Mouse (Mus musculus): ENCODE results near the gene Tmem199.

Gene Tmem199

DNA sequence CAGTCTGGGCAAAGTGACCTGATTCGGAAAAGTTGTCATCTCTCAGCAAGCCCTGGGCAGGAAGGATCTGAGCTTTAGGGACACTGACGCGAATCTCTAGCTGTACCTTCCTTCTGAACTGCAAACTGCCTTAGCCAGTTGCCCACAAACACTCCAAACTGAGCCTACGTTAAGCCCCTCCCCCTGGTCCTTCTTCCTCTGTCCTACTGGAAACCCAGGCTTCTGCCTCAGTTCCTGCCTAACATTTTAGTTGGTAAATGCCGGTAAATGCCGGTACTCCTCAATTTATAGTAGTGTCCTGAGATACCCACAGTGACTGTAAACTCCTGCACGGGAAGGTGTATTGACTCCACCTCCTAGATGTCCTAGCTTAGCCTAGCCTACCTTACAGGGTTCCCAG is 28.3 kb downstream of the Tmem199 start:
- DNase-seq (ENCODE audit: low read depth, low spot score): no peak

- DNase-seq (ENCODE audit: low read depth, low spot score): no peak
These were observed 36.7 kb downstream of the Tmem199 start for GRCm38 (mm10) chr11:78475289-78475688.

DNA sequence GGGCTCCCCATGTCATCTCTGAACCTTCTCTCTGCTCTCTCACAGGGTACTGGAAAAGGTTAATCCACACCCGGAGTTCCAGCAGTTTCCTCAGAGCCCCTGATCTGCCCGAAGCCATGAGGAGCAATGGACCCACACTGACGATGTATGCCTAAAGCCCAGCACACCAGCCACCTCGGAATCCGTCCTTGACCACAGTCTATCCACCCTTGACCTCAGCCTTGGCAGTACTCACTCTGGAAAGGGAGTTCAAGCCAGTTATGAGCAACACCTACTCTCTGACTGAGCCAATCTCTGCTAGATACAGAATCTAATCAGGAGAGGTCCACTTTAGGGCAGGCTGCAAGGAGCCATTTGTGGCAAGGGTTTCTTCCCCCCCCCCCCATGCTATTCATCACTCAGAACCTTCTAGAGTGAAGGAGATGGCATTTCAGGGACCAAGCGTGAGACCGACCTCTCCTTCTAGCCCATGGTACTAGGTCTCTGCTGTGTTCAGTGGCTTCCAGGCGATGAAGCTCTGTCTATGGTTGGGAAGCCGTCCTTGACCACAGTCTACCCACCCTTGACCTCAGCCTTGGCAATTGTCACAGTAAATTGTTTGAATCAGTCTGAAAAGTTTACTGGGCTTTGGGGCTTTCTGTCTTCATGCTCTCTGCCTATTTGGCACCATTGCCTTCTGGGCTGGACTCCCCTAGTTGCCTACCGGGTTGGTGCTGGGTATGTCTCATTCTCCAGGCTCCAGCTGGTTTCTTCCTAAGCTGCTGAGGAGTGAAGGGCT is 40.5 kb downstream of the Tmem199 start:
- DNase-seq (ENCODE audit: low read depth, low spot score): no peak

DNA sequence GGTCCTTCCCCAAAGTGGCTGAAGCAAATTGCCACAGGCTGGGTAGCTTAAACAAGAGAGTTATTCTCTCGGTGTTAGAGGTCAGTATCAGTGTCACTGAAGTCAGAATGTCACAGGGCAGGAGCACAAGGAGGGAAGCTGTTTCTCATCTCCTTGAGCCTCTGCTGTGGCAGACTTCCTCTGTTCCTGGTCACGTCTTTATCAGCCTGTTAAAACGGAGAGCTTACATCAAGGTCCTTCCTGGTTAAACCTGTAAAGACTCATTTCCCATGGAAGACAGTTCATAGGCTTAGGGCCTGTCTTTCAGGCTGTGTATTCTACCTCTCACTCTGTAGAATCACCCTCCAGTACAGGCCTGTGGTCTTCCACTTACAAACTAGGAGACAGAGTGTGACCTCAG is 44.0 kb downstream of the Tmem199 start:
- no peak for DNase-seq (ENCODE audit: low read depth, low spot score)

DNA sequence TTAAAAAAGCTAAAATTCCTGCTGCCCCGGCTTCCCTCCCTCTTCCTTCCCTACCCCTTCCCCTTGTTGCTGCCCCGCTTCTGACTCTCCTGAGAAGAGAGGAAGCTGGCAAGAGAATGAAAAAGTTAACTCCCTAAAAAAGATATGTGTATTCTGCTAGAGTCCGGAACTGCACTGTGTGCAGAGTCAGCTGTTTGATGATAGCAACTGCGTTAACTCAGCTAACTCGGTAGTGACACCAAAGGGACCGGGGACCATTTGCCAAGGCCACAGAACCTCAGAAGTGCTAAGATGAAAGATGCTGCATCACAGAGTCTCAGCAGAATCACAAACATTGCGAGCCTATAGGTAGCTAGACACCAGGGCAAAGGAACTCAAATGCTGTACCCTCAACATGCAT is 44.5 kb downstream of the Tmem199 start:
- DNase-seq (ENCODE audit: low read depth, low spot score): no peak

DNA sequence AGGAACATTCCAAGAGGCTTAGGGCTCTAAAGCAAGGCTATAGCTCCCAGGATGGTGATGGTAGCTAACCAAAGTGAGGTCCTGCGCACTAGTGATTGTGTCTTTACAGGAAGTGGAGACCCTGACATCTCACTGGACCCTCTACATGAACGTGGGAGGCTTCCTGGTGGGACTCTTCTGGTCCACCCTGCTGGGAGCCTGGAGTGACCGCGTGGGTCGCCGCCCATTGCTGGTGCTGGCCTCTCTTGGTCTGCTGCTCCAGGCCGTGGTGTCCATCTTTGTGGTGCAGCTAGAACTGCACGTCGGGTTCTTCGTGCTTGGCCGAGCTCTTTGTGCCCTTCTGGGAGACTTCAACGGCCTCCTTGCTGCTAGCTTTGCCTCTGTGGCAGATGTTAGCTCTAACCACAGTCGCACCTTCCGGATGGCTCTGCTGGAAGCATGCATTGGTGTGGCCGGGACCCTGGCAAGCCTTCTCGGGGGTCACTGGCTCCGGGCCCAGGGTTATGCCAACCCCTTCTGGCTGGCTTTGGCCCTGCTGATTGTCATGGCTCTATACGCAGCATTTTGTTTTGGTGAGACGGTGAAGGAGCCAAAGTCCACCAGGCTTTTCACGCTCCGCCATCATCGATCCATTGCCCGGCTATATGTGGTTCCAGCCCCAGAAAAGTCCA is 45.6 kb downstream of the Tmem199 start:
- DNase-seq (ENCODE audit: low read depth, low spot score): no peak

- DNase-seq (ENCODE audit: low read depth, low spot score): peak; percentile 32
These were observed 46.3 kb downstream of the Tmem199 start, which contains the start of gene Slc46a1 for GRCm38 (mm10) chr11:78465568-78466180. TSS of gene Slc46a1 (plus strand) at chr11:78465697.

- no peak for DNase-seq (ENCODE audit: low read depth, low spot score)
These were observed 46.9 kb downstream of the Tmem199 start for GRCm38 (mm10) chr11:78465116-78465515.

DNA sequence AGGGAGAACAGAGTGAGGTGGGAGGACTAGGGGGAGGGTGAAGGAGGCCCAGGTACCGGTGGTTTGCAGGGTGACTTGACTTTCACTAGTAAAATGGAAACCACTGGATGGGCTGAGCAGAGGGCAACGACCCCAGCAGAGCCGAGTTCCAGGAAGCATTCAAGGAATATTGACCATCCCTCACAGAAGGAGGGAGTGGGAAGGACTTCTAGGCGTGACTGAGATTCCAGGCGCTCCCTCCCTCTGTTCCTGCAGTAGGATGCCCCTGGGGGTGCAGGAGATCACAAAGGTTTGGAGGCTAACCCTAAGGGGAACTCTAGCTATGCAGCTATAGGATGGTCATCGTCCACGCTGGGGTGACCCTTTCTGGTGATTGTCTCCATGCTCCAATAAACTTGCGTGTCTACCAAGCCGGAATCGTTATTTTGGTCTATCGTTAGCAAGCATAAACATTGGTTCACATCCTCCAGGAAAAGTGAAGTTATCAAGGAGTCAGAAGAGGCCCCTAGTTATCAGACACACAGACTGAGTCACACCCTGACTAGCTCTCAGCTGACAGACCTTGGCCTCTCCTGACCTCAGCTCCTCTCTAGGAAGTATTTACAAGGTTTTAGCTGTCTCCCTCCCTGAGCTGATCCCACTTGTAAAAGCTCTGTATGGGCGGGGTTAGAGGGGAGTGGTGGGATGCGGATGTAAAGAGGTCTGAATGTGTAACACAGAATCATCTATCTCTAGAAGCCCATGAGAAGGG is 48.5 kb downstream of the Tmem199 start:
- no peak for DNase-seq (ENCODE audit: low read depth, low spot score)

GRCm38 (mm10) chr11:78462669-78463068 is 49.3 kb downstream of the Tmem199 start:
- no peak for DNase-seq (ENCODE audit: low read depth, low spot score)

- no peak for DNase-seq (ENCODE audit: low read depth, low spot score)
These were observed 50.1 kb downstream of the Tmem199 start for GRCm38 (mm10) chr11:78461894-78462293.

- no peak for DNase-seq (ENCODE audit: low read depth, low spot score)
These were observed 53.2 kb downstream of the Tmem199 start for GRCm38 (mm10) chr11:78458740-78459139.
